Mouse (Mus musculus): ENCODE data around the gene Erp29. TPM values are rescaled to one million over a fixed set of nuclear protein-coding genes. Genes with fewer than 3 reads are reported as not detected.

The Erp29 gene
- polyA plus RNA-seq, 2 experiments: 161 to 162 TPM

DNA sequence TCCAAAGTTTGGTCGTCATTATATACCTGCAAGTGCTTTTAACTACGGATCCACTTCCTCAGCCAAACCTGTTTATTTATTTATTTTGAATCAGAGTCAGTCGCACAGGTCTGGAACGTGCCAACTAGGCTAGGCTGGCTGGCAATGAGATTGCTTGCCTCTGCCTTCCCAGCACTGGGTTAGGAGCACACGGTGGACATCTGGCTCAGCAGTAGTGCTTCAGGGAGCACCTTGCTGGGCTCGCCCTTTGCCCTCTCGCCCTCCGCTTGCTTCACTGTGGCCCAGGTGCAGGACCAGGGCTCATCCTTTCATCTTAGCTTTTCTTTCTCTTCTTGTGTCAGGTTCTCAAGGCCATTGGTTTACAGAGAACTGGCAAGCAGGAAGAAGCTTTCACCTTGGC, 44.5 kb downstream of the Erp29 start:
- H3K4me1 ChIP-seq (ENCODE audit: control insufficient read depth, insufficient read depth, low read length): no peaks in the 10 kb centered on the region
- peaks cover 52% of the 10 kb centered on the region for H3K36me3 ChIP-seq (ENCODE audit: control insufficient read depth, insufficient read depth, low read length)
- H3K9me3 ChIP-seq (ENCODE audit: control insufficient read depth, low read length): no peaks in the 10 kb centered on the region
- H3K4me2 ChIP-seq (replicated peaks; ENCODE audit: low read depth, low read length, severe bottlenecking): no peak overlapping the region
- no peak for DNase-seq (ENCODE audit: low spot score)
- 92% methylated on average over 8 of the region's 8 CpGs for WGBS
- H3K4me3 ChIP-seq (replicated peaks; ENCODE audit: low read length): no peak overlapping the region
- no peak for TF ChIP-seq POLR2A (IDR thresholded peaks at IDR 0.05; ENCODE audit: borderline replicate concordance, extremely low read depth, insufficient read depth, insufficient read length)
- ATAC-seq (ENCODE audit: low FRiP score, low read depth): no peak
- no peak overlapping the region for H3K9ac ChIP-seq (ENCODE audit: low read depth, low read length, severe bottlenecking)
- H3K27me3 ChIP-seq (ENCODE audit: control insufficient read depth, insufficient read depth, low read length): no peaks in the 10 kb centered on the region
- no peak overlapping the region for H3K27ac ChIP-seq (replicated peaks; ENCODE audit: low read depth, low read length)

DNA sequence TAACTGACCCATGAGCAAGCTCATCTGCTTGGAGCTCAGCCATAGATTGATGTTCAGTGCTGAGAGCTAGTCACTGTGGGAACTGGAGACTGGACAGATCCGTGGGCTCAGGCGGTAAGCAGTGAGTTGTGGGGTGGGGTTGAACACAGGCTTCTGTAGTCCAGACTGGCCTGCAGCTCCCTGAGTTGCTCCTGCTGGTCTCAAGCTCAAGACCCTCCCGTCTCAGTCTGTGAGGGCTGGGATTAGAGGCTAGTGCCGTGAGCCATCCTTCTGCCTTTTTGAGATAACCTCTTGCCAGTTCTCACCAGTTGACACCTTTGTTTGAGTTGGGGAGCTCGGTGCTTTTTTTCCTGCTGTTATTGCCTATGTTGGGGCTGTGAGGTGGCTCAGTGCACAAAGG, 51.5 kb downstream of the Erp29 start:
- Histone ChIP-seq H3K4me1 (ENCODE audit: control insufficient read depth, insufficient read depth, low read length) (peaks cover 13% of the 10 kb centered on the region), H3K9me3 (ENCODE audit: control insufficient read depth, low read length) (no peaks in the 10 kb centered on the region), H3K27me3 (ENCODE audit: control insufficient read depth, insufficient read depth, low read length) (no peaks in the 10 kb centered on the region), H3K9ac (ENCODE audit: low read depth, low read length, severe bottlenecking) (no peak overlapping the region), H3K27ac (replicated peaks; ENCODE audit: low read depth, low read length) (no peak overlapping the region), H3K4me2 (replicated peaks; ENCODE audit: low read depth, low read length, severe bottlenecking) (no peak overlapping the region), H3K4me3 (replicated peaks; ENCODE audit: low read length) (no peak overlapping the region), H3K36me3 (ENCODE audit: control insufficient read depth, insufficient read depth, low read length) (peaks cover 7% of the 10 kb centered on the region; the same call in 1 of the 2 replicates)
- 88% methylated on average over 5 of the region's 5 CpGs for WGBS
- no peak for ATAC-seq (ENCODE audit: low FRiP score, low read depth)
- TF ChIP-seq POLR2A (IDR thresholded peaks at IDR 0.05; ENCODE audit: borderline replicate concordance, extremely low read depth, insufficient read depth, insufficient read length): no peak
- DNase-seq (ENCODE audit: low spot score): no peak

DNA sequence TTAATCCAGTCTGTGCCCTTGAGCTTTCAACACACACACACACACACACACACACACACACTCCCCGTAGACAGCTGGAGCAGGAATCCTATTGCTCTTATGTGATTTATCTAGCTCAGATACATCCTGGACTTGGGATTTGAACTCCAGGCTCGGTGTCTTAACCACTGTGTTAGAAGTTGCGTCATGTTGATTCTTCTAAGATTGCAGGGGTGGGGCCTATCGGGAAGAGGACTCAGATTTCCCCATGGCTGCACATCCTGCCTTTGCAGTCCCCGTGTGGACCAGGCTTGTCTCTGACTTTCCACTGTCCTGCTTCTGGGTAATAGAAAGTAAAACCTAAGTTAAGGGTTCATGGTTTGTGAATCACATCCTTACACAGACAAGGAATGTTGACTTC, 52.2 kb downstream of the Erp29 start:
- ATAC-seq (ENCODE audit: low FRiP score, low read depth): no peak
- Histone ChIP-seq H3K27me3 (ENCODE audit: control insufficient read depth, insufficient read depth, low read length) (no peaks in the 10 kb centered on the region), H3K9me3 (ENCODE audit: control insufficient read depth, low read length) (no peaks in the 10 kb centered on the region), H3K9ac (ENCODE audit: low read depth, low read length, severe bottlenecking) (no peak overlapping the region), H3K4me2 (replicated peaks; ENCODE audit: low read depth, low read length, severe bottlenecking) (no peak overlapping the region), H3K4me3 (replicated peaks; ENCODE audit: low read length) (no peak overlapping the region), H3K4me1 (ENCODE audit: control insufficient read depth, insufficient read depth, low read length) (peaks cover 13% of the 10 kb centered on the region), H3K36me3 (ENCODE audit: control insufficient read depth, insufficient read depth, low read length) (peaks cover 7% of the 10 kb centered on the region; the same call in 1 of the 2 replicates), H3K27ac (replicated peaks; ENCODE audit: low read depth, low read length) (no peak overlapping the region)
- TF ChIP-seq POLR2A (IDR thresholded peaks at IDR 0.05; ENCODE audit: borderline replicate concordance, extremely low read depth, insufficient read depth, insufficient read length): no peak
- DNase-seq (ENCODE audit: low spot score): no peak
- WGBS: 71% methylated on average over 5 of the region's 5 CpGs

DNA sequence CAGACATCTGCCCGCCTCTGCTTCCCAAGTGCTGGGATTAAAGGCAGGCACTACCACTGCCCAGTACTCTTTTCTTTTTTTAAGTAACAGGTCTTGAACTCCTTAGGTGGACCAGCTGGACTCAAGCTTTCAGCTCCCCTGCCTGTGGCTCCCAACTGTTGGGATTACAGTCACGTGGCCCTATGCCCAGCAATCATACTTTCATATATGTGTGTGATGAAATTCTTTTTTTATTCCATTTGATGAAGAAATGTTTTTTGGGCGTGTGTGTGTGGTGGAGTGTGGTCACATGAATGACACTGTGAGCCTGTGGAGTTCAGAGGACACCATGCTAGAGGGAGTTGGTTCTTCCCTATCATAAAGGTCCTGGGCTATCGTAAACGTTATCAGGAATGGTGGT, 52.8 kb downstream of the Erp29 start:
- peaks cover 7% of the 10 kb centered on the region; the same call in 1 of the 2 replicates for H3K36me3 ChIP-seq (ENCODE audit: control insufficient read depth, insufficient read depth, low read length)
- TF ChIP-seq POLR2A (IDR thresholded peaks at IDR 0.05; ENCODE audit: borderline replicate concordance, extremely low read depth, insufficient read depth, insufficient read length): no peak
- no peaks in the 10 kb centered on the region for H3K9me3 ChIP-seq (ENCODE audit: control insufficient read depth, low read length)
- no peak for ATAC-seq (ENCODE audit: low FRiP score, low read depth)
- H3K9ac ChIP-seq (ENCODE audit: low read depth, low read length, severe bottlenecking): no peak overlapping the region
- no peaks in the 10 kb centered on the region for H3K27me3 ChIP-seq (ENCODE audit: control insufficient read depth, insufficient read depth, low read length)
- no peak overlapping the region; the same call in 1 of the 2 replicates for H3K4me3 ChIP-seq (replicated peaks; ENCODE audit: low read length)
- DNase-seq (ENCODE audit: low spot score): no peak
- H3K4me1 ChIP-seq (ENCODE audit: control insufficient read depth, insufficient read depth, low read length): peaks cover 13% of the 10 kb centered on the region
- peak overlapping the region; percentile 90 for H3K4me2 ChIP-seq (replicated peaks; ENCODE audit: low read depth, low read length, severe bottlenecking)
- 81% methylated on average over 5 of the region's 5 CpGs for WGBS
- no peak overlapping the region for H3K27ac ChIP-seq (replicated peaks; ENCODE audit: low read depth, low read length)

DNA sequence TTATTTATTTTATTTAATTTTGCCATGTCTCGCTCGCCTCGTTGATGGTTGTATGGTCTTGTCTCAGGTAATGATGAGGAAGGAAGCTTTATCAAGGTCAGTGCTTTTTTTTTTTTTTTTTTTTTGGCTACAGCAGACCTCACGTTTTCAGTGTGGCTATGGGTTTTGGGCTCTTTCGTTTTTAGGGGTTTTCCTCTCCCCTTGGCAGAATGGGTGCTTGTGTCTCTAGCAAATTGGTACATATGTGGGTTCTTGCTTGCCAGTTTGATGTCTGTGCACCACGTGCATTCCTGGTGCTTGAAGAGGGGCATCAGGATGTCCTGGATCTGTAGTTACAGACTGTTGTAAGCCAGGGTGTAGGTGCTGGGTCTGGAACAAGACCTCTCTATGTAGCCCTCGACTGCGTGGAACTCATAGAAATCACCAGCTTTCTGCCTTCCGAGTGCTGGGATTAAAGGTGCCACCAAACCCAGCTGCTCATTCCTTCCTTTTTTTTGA, 53.3 kb downstream of the Erp29 start:
- peaks cover 13% of the 10 kb centered on the region for H3K4me1 ChIP-seq (ENCODE audit: control insufficient read depth, insufficient read depth, low read length)
- H3K4me3 ChIP-seq (replicated peaks; ENCODE audit: low read length): peak overlapping the region; percentile 97
- TF ChIP-seq POLR2A (IDR thresholded peaks at IDR 0.05; ENCODE audit: borderline replicate concordance, extremely low read depth, insufficient read depth, insufficient read length): no peak
- no peak overlapping the region for H3K27ac ChIP-seq (replicated peaks; ENCODE audit: low read depth, low read length)
- no peak for DNase-seq (ENCODE audit: low spot score)
- 55% methylated on average over 9 of the region's 9 CpGs for WGBS
- peaks cover 7% of the 10 kb centered on the region; the same call in 1 of the 2 replicates for H3K36me3 ChIP-seq (ENCODE audit: control insufficient read depth, insufficient read depth, low read length)
- no peaks in the 10 kb centered on the region for H3K9me3 ChIP-seq (ENCODE audit: control insufficient read depth, low read length)
- ATAC-seq (ENCODE audit: low FRiP score, low read depth): no peak
- no peaks in the 10 kb centered on the region for H3K27me3 ChIP-seq (ENCODE audit: control insufficient read depth, insufficient read depth, low read length)
- H3K4me2 ChIP-seq (replicated peaks; ENCODE audit: low read depth, low read length, severe bottlenecking): peak overlapping the region; percentile 90
- peak overlapping the region; percentile 78 for H3K9ac ChIP-seq (ENCODE audit: low read depth, low read length, severe bottlenecking)

Data from limb, embryonic 14.5 days (tissue).